Comparison of ENCODE assay signal across 9 mouse cellular contexts in genomic region chr1:161038968-161039721, GRCm38 (mm10). TPM values are rescaled to one million over a fixed set of nuclear protein-coding genes. Genes with fewer than 3 reads are reported as not detected.
DNase-seq lines count a peak whose midpoint lies in the region; ATAC-seq and TF ChIP-seq lines count a peak whose summit lies in the region.
"Had no signal": no experiment of that assay in that cellular context is flagged by ENCODE, and none has a peak within 500 bp of the region (broad histone marks: within the 10 kb centered on the region; RNA-seq: fewer than 3 reads in every experiment).

No protein-coding gene starts in this region.

- peaks cover 2% of the 10 kb centered on the region; the same call in 1 of the 2 replicates for H3K9me3 ChIP-seq in ES-Bruce4 (replicated peaks; ENCODE audit: control insufficient read depth, insufficient read depth, low read length, poor library complexity, severe bottlenecking)
- H3K9me3 ChIP-seq in forebrain, embryonic 15.5 days, result no peaks in the 10 kb centered on the region
- H3K9me3 ChIP-seq in liver, embryonic 15.5 days (replicated peaks), result no peaks in the 10 kb centered on the region

- H3K4me2 ChIP-seq in forebrain, embryonic 15.5 days (replicated peaks), result no peak overlapping the region
- no peak overlapping the region for H3K4me2 ChIP-seq in liver, embryonic 15.5 days

- H3K27ac ChIP-seq in ES-Bruce4 (ENCODE audit: insufficient read depth, low read length), result peak overlapping the region; percentile 88
- H3K27ac ChIP-seq in forebrain, embryonic 15.5 days (replicated peaks), result peak overlapping the region; percentile 52; the same call in 1 of the 2 replicates
- peak overlapping the region; percentile 35 for H3K27ac ChIP-seq in liver, embryonic 15.5 days (replicated peaks)

- no peaks in the 10 kb centered on the region for H3K27me3 ChIP-seq in ES-Bruce4 (ENCODE audit: control insufficient read depth, insufficient read depth, low read length, poor library complexity, severe bottlenecking)
- H3K27me3 ChIP-seq in forebrain, embryonic 15.5 days, result no peaks in the 10 kb centered on the region
- H3K27me3 ChIP-seq in liver, embryonic 15.5 days, result no peaks in the 10 kb centered on the region

- DNase-seq in CD4-positive, CD25-positive, alpha-beta regulatory T cell, adult 2 months (ENCODE audit: low read depth, low spot score), result peak; percentile 19
- no peak for DNase-seq in left cerebral cortex, adult 18-20 months (ENCODE audit: low spot score in 2 of 2)
- DNase-seq in ovary, adult 18-20 months (ENCODE audit: low spot score), result no peak
- no peak for DNase-seq in left cerebral cortex, postnatal 36 days (ENCODE audit: low spot score in 2 of 2)
- DNase-seq: left cerebral cortex, postnatal 4 days had no signal

- peaks cover 49% of the 10 kb centered on the region for H3K36me3 ChIP-seq in ES-Bruce4 (ENCODE audit: control insufficient read depth, insufficient read depth, low read length, poor library complexity, severe bottlenecking)
- H3K36me3 ChIP-seq in forebrain, embryonic 15.5 days, result peaks cover 51% of the 10 kb centered on the region
- peaks cover 59% of the 10 kb centered on the region for H3K36me3 ChIP-seq in liver, embryonic 15.5 days (replicated peaks)

- ATAC-seq in CD4-positive, CD25-positive, alpha-beta regulatory T cell, adult 4 months, result no peak
- ATAC-seq in forebrain, embryonic 15.5 days (replicated peaks), result no peak
- ATAC-seq in liver, embryonic 15.5 days (ENCODE audit: insufficient read depth), result peak; percentile 5

- TF ChIP-seq EP300 in ES-Bruce4 (IDR thresholded peaks at IDR 0.05; ENCODE audit: insufficient read depth, low read depth, low read length), result no peak

- no peak for TF ChIP-seq POLR2A in ES-Bruce4 (IDR thresholded peaks at IDR 0.05; ENCODE audit: insufficient read depth, low read length)

- H3K9ac ChIP-seq in ES-Bruce4 (ENCODE audit: low read depth, poor library complexity, severe bottlenecking), result peak overlapping the region; percentile 88
- no peak overlapping the region for H3K9ac ChIP-seq in forebrain, embryonic 15.5 days (replicated peaks)
- no peak overlapping the region for H3K9ac ChIP-seq in liver, embryonic 15.5 days

- intact Hi-C loops in left cerebral cortex, postnatal 36 days (cut with DNase I), result no loop called here

- 9% methylated on average over 3 of the region's 3 CpGs for WGBS in forebrain, embryonic 15.5 days
- 11% methylated on average over 3 of the region's 3 CpGs for WGBS in liver, embryonic 15.5 days (ENCODE audit: insufficient replicate concordance)

- H3K4me1 ChIP-seq in ES-Bruce4 (ENCODE audit: control insufficient read depth, insufficient read depth, low read length), result no peaks in the 10 kb centered on the region
- peaks cover 19% of the 10 kb centered on the region for H3K4me1 ChIP-seq in forebrain, embryonic 15.5 days
- peaks cover 29% of the 10 kb centered on the region for H3K4me1 ChIP-seq in liver, embryonic 15.5 days (replicated peaks)

- H3K4me3 ChIP-seq in ES-Bruce4 (ENCODE audit: low read depth, low read length), result no peak overlapping the region
- no peak overlapping the region for H3K4me3 ChIP-seq in forebrain, embryonic 15.5 days
- no peak overlapping the region for H3K4me3 ChIP-seq in liver, embryonic 15.5 days (replicated peaks)

- no peak for TF ChIP-seq CTCF in ES-Bruce4 (IDR thresholded peaks at IDR 0.05; ENCODE audit: low read depth, low read length)

RNA-seq across cellular contexts. Expression of gene Zbtb37, which starts 4.5 kb away (rescaled TPM):
- polyA plus RNA-seq in CD4-positive, CD25-positive, alpha-beta regulatory T cell, adult 4 months (2017; shearing (Covaris generic)), result 10 to 100 TPM in 1 of 2 experiments, 1 to 10 TPM in 1; 8.3 to 11.0 TPM
- polyA plus RNA-seq in ES-Bruce4 (2011; ENCODE audit: insufficient read depth, insufficient read length, low read depth, missing spikeins), result 13.8 and 15.5 TPM in 2 replicates
- polyA plus RNA-seq in forebrain, embryonic 15.5 days (2015; fragmentation: Nextera tagmentation; extraction: Ambion mirVana), result 15.1 and 16.4 TPM in 2 replicates
- polyA plus RNA-seq in liver, embryonic 15.5 days (2015; fragmentation: Nextera tagmentation; extraction: Ambion mirVana), result 1.3 and 2.0 TPM in 2 replicates
- 10 to 100 TPM; 15.0 to 21.3 TPM for total RNA-seq in left cerebral cortex, adult 18-20 months (2021)
- 10 to 100 TPM; 17.9 to 19.4 TPM for total RNA-seq in left cerebral cortex, postnatal 36 days (2021)

RNA-seq across cellular contexts. Expression of gene Dars2, which starts 31.3 kb away (rescaled TPM):
- 10 to 100 TPM; 11.3 to 25.7 TPM for polyA plus RNA-seq in CD4-positive, CD25-positive, alpha-beta regulatory T cell, adult 4 months (2017; shearing (Covaris generic))
- 45.4 and 46.1 TPM in 2 replicates for polyA plus RNA-seq in ES-Bruce4 (2011; ENCODE audit: insufficient read depth, insufficient read length, low read depth, missing spikeins)
- polyA plus RNA-seq in forebrain, embryonic 15.5 days (2015; fragmentation: Nextera tagmentation; extraction: Ambion mirVana), result 33.6 and 34.6 TPM in 2 replicates
- 29.9 and 30.5 TPM in 2 replicates for polyA plus RNA-seq in liver, embryonic 15.5 days (2015; fragmentation: Nextera tagmentation; extraction: Ambion mirVana)
- total RNA-seq in left cerebral cortex, adult 18-20 months (2021), result 10 to 100 TPM; 20.0 to 20.4 TPM
- 10 to 100 TPM; 23.3 to 27.6 TPM for total RNA-seq in left cerebral cortex, postnatal 36 days (2021)

RNA-seq across cellular contexts. Expression of gene Cenpl, which starts 31.4 kb away (rescaled TPM):
- 10 to 100 TPM; 17.1 to 18.1 TPM for polyA plus RNA-seq in CD4-positive, CD25-positive, alpha-beta regulatory T cell, adult 4 months (2017; shearing (Covaris generic))
- polyA plus RNA-seq in ES-Bruce4 (2011; ENCODE audit: insufficient read depth, insufficient read length, low read depth, missing spikeins), result 16.2 and 16.4 TPM in 2 replicates
- polyA plus RNA-seq in forebrain, embryonic 15.5 days (2015; fragmentation: Nextera tagmentation; extraction: Ambion mirVana), result 20.4 and 22.1 TPM in 2 replicates
- polyA plus RNA-seq in liver, embryonic 15.5 days (2015; fragmentation: Nextera tagmentation; extraction: Ambion mirVana), result 38.0 and 39.3 TPM in 2 replicates
- total RNA-seq in left cerebral cortex, adult 18-20 months (2021), result 1 to 10 TPM; 1.6 to 2.1 TPM
- 1 to 10 TPM; 1.1 to 1.8 TPM for total RNA-seq in left cerebral cortex, postnatal 36 days (2021)

Comparison
In these comparisons a context has a peak if more than half of its experiments do, and no peak if none do; other contexts are left out.
1. H3K27ac ChIP-seq: peak in every context shown above with its lines; median percentile 88 in ES-Bruce4; 52 in forebrain, embryonic 15.5 days; 35 in liver, embryonic 15.5 days.